Mouse (Mus musculus): ENCODE results near the gene Gper1. TPM values are rescaled to one million over a fixed set of nuclear protein-coding genes. Genes with fewer than 3 reads are reported as not detected.

The Gper1 gene
- not detected in 2 replicates for polyA plus RNA-seq (2012; ENCODE audit: insufficient read depth, low replicate concordance)

GRCm38 (mm10) chr5:139423026-139423865 is at the start of gene Gper1:
Gper1 (plus strand) TSS chr5:139423151.
- Histone ChIP-seq H3K4me3 (replicated peaks) (no peak within 1 kb of the TSS), H3K27me3 (replicated peaks) (no peaks in the 10 kb centered on the region), H3K36me3 (replicated peaks; ENCODE audit: low read length) (peaks cover 11% of the 10 kb centered on the region), H3K4me1 (peaks cover 55% of the 10 kb centered on the region), H3K9me3 (no peaks in the 10 kb centered on the region)
- TF ChIP-seq GATA1 (IDR thresholded peaks at IDR 0.05; ENCODE audit: borderline replicate concordance, low read length) = no peak
- TF ChIP-seq FLI1 (IDR thresholded peaks at IDR 0.05; ENCODE audit: low read length) = no peak

DNA sequence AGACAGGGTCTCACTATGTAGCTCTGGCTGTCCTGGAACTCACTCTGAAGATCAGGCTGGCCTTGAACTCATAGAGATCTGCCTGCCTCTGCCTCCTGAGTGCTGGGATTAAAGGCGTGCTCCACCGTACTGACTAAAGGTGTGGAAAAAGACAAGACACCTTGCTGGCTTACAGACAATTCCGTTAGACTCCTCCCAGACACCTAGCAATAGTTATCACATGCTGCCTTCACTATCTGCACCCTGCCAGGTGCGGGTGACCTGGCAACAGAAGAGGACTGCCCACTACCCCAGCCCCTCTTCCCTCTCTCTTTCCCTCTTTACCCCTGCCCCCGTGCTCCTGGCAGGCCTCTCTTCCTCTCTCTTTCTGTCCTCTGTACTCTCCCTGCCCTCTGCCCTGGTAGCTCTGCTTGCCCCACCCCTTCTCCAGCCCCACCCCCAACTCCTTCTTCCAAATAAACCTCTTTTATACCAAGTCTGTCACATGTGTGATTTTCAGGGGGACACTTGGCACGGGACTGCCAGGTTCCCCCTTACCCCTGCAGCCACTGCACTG is 49.0 kb upstream of the Gper1 start:
- peaks cover 33% of the 10 kb centered on the region for H3K36me3 ChIP-seq (replicated peaks; ENCODE audit: low read length)
- peak overlapping the region; percentile 64 for H3K4me3 ChIP-seq (replicated peaks)
- H3K9me3 ChIP-seq = no peaks in the 10 kb centered on the region
- H3K4me1 ChIP-seq = peaks cover 95% of the 10 kb centered on the region
- no peak for TF ChIP-seq GATA1 (IDR thresholded peaks at IDR 0.05; ENCODE audit: borderline replicate concordance, low read length)
- TF ChIP-seq FLI1 (IDR thresholded peaks at IDR 0.05; ENCODE audit: low read length) = no peak
- H3K27me3 ChIP-seq (replicated peaks) = no peaks in the 10 kb centered on the region

DNA sequence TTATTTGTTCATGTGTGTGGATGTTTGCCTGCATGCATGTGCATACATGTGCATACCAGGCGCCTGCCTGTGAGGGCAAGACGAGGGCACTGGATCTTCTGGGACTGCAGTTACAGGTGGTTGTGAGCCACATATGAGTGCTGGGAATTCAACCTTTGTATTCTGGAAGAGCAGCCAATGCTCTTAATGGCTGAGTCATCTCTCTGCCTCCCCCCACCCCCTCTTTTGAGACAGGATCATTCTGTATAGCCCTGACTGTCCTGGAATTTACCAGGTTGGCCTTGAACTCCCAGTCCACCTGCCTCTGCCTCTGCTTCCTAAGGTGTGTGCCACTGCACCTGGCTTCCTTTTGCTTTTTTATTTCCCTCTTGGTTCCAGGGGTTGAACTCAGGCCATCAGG is 48.1 kb upstream of the Gper1 start:
- Histone ChIP-seq H3K27me3 (replicated peaks) (no peaks in the 10 kb centered on the region), H3K4me3 (replicated peaks) (peak overlapping the region; percentile 62), H3K36me3 (replicated peaks; ENCODE audit: low read length) (peaks cover 33% of the 10 kb centered on the region), H3K9me3 (no peaks in the 10 kb centered on the region), H3K4me1 (peaks cover 95% of the 10 kb centered on the region)
- no peak for TF ChIP-seq FLI1 (IDR thresholded peaks at IDR 0.05; ENCODE audit: low read length)
- TF ChIP-seq GATA1 (IDR thresholded peaks at IDR 0.05; ENCODE audit: borderline replicate concordance, low read length) = no peak

- Histone ChIP-seq H3K4me3 (replicated peaks) (peak within 1 kb of the TSS; percentile 98), H3K36me3 (replicated peaks; ENCODE audit: low read length) (peaks cover 28% of the 10 kb centered on the region), H3K9me3 (no peaks in the 10 kb centered on the region), H3K4me1 (peaks cover 88% of the 10 kb centered on the region), H3K27me3 (replicated peaks) (no peaks in the 10 kb centered on the region)
- TF ChIP-seq GATA1 (IDR thresholded peaks at IDR 0.05; ENCODE audit: borderline replicate concordance, low read length) (peak; percentile 34; the same call in 1 of the 3 replicates), FLI1 (IDR thresholded peaks at IDR 0.05; ENCODE audit: low read length) (peak; percentile 77; the same call in 1 of the 2 replicates)
Observed at GRCm38 (mm10) chr5:139377468-139378270, 45.3 kb upstream of the Gper1 start, which contains the start of gene Gpr146. Gpr146 (plus strand) TSS chr5:139377697.

DNA sequence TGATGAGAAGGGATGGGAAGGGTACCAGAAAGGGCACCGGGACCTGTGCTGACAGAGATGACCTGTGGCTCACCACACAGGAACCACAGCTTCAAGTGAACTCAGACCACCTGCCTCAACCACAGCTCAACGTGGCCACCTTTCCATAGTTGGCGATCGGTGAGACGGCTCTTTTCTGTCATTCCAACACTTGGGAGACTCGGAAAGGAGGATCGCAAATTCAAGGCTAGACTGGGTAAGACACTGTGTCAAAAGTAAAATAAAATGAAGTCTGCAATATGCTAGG is 44.7 kb upstream of the Gper1 start:
- Histone ChIP-seq H3K27me3 (replicated peaks) (no peaks in the 10 kb centered on the region), H3K9me3 (no peaks in the 10 kb centered on the region), H3K4me3 (replicated peaks) (peak overlapping the region; percentile 98), H3K4me1 (peaks cover 88% of the 10 kb centered on the region), H3K36me3 (replicated peaks; ENCODE audit: low read length) (peaks cover 33% of the 10 kb centered on the region)
- TF ChIP-seq FLI1 (IDR thresholded peaks at IDR 0.05; ENCODE audit: low read length) (no peak), GATA1 (IDR thresholded peaks at IDR 0.05; ENCODE audit: borderline replicate concordance, low read length) (no peak)

DNA sequence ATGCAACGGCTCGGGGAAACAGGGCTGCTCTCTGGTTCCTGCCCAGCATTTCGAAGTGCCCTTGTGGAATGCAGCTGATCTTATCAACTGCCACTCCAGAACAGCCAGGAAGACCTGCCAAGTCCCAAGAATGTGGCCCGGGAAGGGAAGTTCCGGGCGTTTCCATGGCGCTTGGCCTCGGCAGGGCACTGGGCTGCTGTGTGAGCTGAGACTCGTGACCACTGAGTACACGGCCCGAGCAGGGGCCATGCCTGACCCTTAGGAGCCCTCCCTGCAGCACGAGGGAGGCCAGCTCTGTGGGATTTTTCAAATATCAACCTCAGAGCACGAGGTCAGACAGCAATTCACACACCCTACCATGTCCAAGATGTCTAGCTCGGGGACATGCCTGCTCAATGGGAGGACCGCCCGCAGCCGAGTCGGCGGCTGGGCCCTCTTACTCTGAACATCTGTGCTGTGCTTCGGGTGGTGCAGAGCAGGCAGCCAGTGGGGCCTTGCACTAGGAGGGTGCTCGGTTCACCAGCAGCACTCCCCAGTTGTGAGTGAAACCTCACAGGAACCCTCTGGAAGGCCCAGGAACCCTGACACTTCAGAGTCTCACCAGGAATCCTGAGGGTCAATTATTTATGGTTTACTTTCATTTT is 43.8 kb upstream of the Gper1 start:
- Histone ChIP-seq H3K4me1 (peaks cover 88% of the 10 kb centered on the region), H3K4me3 (replicated peaks) (peak overlapping the region; percentile 98), H3K27me3 (replicated peaks) (no peaks in the 10 kb centered on the region), H3K9me3 (no peaks in the 10 kb centered on the region), H3K36me3 (replicated peaks; ENCODE audit: low read length) (peaks cover 42% of the 10 kb centered on the region)
- no peak for TF ChIP-seq FLI1 (IDR thresholded peaks at IDR 0.05; ENCODE audit: low read length)
- no peak for TF ChIP-seq GATA1 (IDR thresholded peaks at IDR 0.05; ENCODE audit: borderline replicate concordance, low read length)

- Histone ChIP-seq H3K27me3 (replicated peaks) (no peaks in the 10 kb centered on the region), H3K9me3 (no peaks in the 10 kb centered on the region), H3K4me1 (peaks cover 88% of the 10 kb centered on the region), H3K4me3 (replicated peaks) (peak overlapping the region; percentile 98), H3K36me3 (replicated peaks; ENCODE audit: low read length) (peaks cover 49% of the 10 kb centered on the region)
- TF ChIP-seq GATA1 (IDR thresholded peaks at IDR 0.05; ENCODE audit: borderline replicate concordance, low read length) (no peak), FLI1 (IDR thresholded peaks at IDR 0.05; ENCODE audit: low read length) (no peak)
Observed at GRCm38 (mm10) chr5:139379771-139380384, 43.1 kb upstream of the Gper1 start.

- peaks cover 53% of the 10 kb centered on the region for H3K36me3 ChIP-seq (replicated peaks; ENCODE audit: low read length)
- H3K4me3 ChIP-seq (replicated peaks) = peak overlapping the region; percentile 98
- H3K9me3 ChIP-seq = no peaks in the 10 kb centered on the region
- H3K27me3 ChIP-seq (replicated peaks) = no peaks in the 10 kb centered on the region
- TF ChIP-seq GATA1 (IDR thresholded peaks at IDR 0.05; ENCODE audit: borderline replicate concordance, low read length) = no peak
- TF ChIP-seq FLI1 (IDR thresholded peaks at IDR 0.05; ENCODE audit: low read length) = no peak
- peaks cover 88% of the 10 kb centered on the region for H3K4me1 ChIP-seq
Observed at GRCm38 (mm10) chr5:139380385-139381248, 42.3 kb upstream of the Gper1 start.
